Mouse (Mus musculus): ENCODE results near the gene Dpy19l2.
"Not testable (repeated sequence)": the region's sequence is repeated elsewhere in the genome, so short reads cannot be mapped to it uniquely, and the experiment has no call there.

Dpy19l2 gene

GRCm38 (mm10) chr9:24695700-24696404 is at the start of gene Dpy19l2:
Dpy19l2 (minus strand) TSS chr9:24696293.
- in situ Hi-C loops (cut with MboI; ENCODE audit: low pct_unique_long_range_greater_than_20kb in 1 of 2, low sequenced_read_pairs in 2 of 2, unreplicated experiment in 1 of 2), result no loop called here

GRCm38 (mm10) chr9:24744958-24745357 is 48.9 kb upstream of the Dpy19l2 start:
- in situ Hi-C loops (cut with MboI; ENCODE audit: low pct_unique_long_range_greater_than_20kb in 1 of 2, low sequenced_read_pairs in 2 of 2, unreplicated experiment in 1 of 2), result no loop called here

GRCm38 (mm10) chr9:24701246-24701645 is 5.2 kb upstream of the Dpy19l2 start:
- in situ Hi-C loops (cut with MboI; ENCODE audit: low pct_unique_long_range_greater_than_20kb in 1 of 2, low sequenced_read_pairs in 2 of 2, unreplicated experiment in 1 of 2), result no loop called here

GRCm38 (mm10) chr9:24696405-24696778 is 299 bp upstream of the Dpy19l2 start:
- in situ Hi-C loops (cut with MboI; ENCODE audit: low pct_unique_long_range_greater_than_20kb in 1 of 2, low sequenced_read_pairs in 2 of 2, unreplicated experiment in 1 of 2), result no loop called here

- in situ Hi-C loops (cut with MboI; ENCODE audit: low pct_unique_long_range_greater_than_20kb in 1 of 2, low sequenced_read_pairs in 2 of 2, unreplicated experiment in 1 of 2), result not testable (repeated sequence)
Measured at GRCm38 (mm10) chr9:24637341-24637740, 58.8 kb downstream of the Dpy19l2 start.

- in situ Hi-C loops (cut with MboI; ENCODE audit: low pct_unique_long_range_greater_than_20kb in 1 of 2, low sequenced_read_pairs in 2 of 2, unreplicated experiment in 1 of 2), result no loop called here
Measured at GRCm38 (mm10) chr9:24624896-24625295, 71.2 kb downstream of the Dpy19l2 start, which contains the start of gene Cypt4. Cypt4 (plus strand) TSS chr9:24625196.

- in situ Hi-C loops (cut with MboI; ENCODE audit: low pct_unique_long_range_greater_than_20kb in 1 of 2, low sequenced_read_pairs in 2 of 2, unreplicated experiment in 1 of 2), result no loop called here
Measured at GRCm38 (mm10) chr9:24538159-24538558, 157.9 kb downstream of the Dpy19l2 start.

GRCm38 (mm10) chr9:24516575-24517139 is 179.4 kb downstream of the Dpy19l2 start:
- in situ Hi-C loops (cut with MboI; ENCODE audit: low pct_unique_long_range_greater_than_20kb in 1 of 2, low sequenced_read_pairs in 2 of 2, unreplicated experiment in 1 of 2), result loop anchor here (25.0 kb wide), 1 partner anchor 379 kb away; no protein-coding TSS in a partner anchor

- in situ Hi-C loops (cut with MboI; ENCODE audit: low pct_unique_long_range_greater_than_20kb in 1 of 2, low sequenced_read_pairs in 2 of 2, unreplicated experiment in 1 of 2), result loop anchor here (25.0 kb wide), 1 partner anchor 377 kb away; no protein-coding TSS in a partner anchor
Measured at GRCm38 (mm10) chr9:24514078-24514469, 182.0 kb downstream of the Dpy19l2 start.

- in situ Hi-C loops (cut with MboI; ENCODE audit: low pct_unique_long_range_greater_than_20kb in 1 of 2, low sequenced_read_pairs in 2 of 2, unreplicated experiment in 1 of 2), result loop anchor here (25.0 kb wide), 1 partner anchor 376 kb away; no protein-coding TSS in a partner anchor
Measured at GRCm38 (mm10) chr9:24513290-24514077, 182.6 kb downstream of the Dpy19l2 start.

- in situ Hi-C loops (cut with MboI; ENCODE audit: low pct_unique_long_range_greater_than_20kb in 1 of 2, low sequenced_read_pairs in 2 of 2, unreplicated experiment in 1 of 2), result loop anchor here (25.0 kb wide), 1 partner anchor 375 kb away; no protein-coding TSS in a partner anchor
Measured at GRCm38 (mm10) chr9:24512121-24512539, 184.0 kb downstream of the Dpy19l2 start.

GRCm38 (mm10) chr9:24511371-24512120 is 184.5 kb downstream of the Dpy19l2 start:
- in situ Hi-C loops (cut with MboI; ENCODE audit: low pct_unique_long_range_greater_than_20kb in 1 of 2, low sequenced_read_pairs in 2 of 2, unreplicated experiment in 1 of 2), result loop anchor here (25.0 kb wide), 1 partner anchor 374 kb away; no protein-coding TSS in a partner anchor

- in situ Hi-C loops (cut with MboI; ENCODE audit: low pct_unique_long_range_greater_than_20kb in 1 of 2, low sequenced_read_pairs in 2 of 2, unreplicated experiment in 1 of 2), result loop anchor here (25.0 kb wide), 1 partner anchor 372 kb away; no protein-coding TSS in a partner anchor
Measured at GRCm38 (mm10) chr9:24508880-24509279, 187.2 kb downstream of the Dpy19l2 start.

All from mouse embryonic stem cell (cell line).